Mouse (Mus musculus) kidney, adult 10 weeks (tissue): ENCODE data around the gene 5430419D17Rik. TPM values are rescaled to one million over a fixed set of nuclear protein-coding genes. Genes with fewer than 3 reads are reported as not detected.

Experiments
- polyA plus RNA-seq: library from polyadenylated mRNA; stranded (reverse); fragments of 350-450 nt; fragmentation: Illumina TruSeq; extraction: RNeasy Lipid Tissue Mini Kit (QIAGEN cat#74804); gene quantifications from one replicate; pipeline ENCODE4 v1.2.3, GENCODE M21; 2014; ENCODE audit warnings: low read depth, low replicate concordance

The 5430419D17Rik gene
- polyA plus RNA-seq: not detected

DNA sequence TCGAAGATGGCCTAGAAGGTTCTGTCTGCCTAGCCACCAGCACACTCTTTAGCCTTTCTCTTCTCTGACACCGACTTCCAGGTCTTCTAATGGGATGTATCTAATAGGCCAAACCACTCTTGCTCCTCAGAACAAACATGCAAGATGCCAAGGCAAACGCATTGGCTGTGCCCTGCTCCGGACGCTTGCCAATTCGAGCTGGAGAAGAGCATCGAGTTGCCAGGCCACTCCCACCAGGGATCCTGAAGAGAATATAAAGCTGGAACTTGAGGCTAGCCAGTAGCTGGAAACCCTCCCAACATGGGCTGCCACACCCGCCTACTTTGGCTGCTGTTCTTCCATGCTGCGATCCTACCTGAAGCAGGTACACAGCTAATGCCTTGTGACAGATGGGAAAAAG, at the start of gene 5430419D17Rik:
TSS of gene 5430419D17Rik (plus strand) at position 282 of the 400 bp plus-strand sequence.

DNA sequence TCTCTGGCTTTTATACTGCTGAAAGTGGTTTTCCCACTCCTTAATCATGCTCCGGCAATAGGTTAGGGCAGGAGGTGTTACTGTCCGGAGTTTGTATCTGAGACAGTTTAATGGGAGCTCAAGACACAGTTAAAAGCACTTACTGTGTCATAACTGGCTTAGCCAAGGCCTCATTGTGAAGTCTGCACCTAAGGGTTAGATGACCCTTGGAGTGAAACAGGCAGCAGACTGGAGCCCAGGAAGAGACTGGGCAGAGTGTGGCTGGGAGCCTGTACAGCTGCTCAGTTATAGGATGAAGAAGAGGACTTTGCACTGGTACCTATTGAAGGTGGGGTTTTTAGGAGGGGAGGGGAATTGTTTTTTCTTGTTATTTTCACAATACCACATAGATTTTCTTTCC, 28.0 kb upstream of the 5430419D17Rik start, which contains the start of gene 4933402N03Rik:
TSS of gene 4933402N03Rik (minus strand) at position 101 of the 400 bp plus-strand sequence.

DNA sequence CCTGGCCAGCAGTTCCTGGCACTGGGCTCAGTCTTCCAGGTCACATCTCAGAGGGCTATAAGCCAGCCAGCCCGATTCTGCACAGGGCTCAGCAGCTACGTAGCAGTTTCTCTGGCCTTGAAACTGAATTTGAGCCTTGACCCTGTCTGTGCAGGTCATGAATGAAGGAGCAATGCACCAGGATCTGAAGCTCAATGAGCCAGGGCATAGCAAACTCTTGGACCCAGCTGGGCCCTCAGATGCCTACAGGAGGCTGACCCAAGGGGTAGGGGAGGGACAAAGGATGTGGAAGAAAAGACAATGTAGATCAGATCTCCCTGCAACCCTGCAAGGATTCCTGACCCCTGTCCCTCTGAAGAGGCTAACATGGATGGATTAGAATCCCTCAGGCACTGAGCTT, 148.0 kb downstream of the 5430419D17Rik start, which contains the start of gene Cuzd1:
TSS of gene Cuzd1 (minus strand) at position 101 of the 400 bp plus-strand sequence.

DNA sequence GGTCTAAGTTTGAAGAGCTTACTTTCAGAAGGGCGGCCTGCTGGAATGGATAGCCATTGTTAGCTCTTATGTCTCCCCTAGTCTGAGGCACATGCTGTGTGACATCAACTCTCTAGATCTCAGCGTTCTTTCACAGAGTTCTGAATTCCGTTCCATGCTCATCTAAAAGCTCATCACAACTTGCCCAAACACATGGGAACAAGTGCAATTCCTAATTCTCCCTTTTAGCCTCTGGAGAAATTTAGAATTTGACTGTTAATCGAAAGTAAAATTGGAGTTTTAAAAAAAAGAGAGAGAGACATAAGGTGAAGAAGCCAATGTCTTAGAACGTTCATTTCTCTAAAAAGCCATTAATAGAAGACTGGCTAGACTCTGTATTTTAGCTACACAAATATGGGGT, 155.2 kb downstream of the 5430419D17Rik start, which contains the start of gene Fam24b:
TSS of gene Fam24b (minus strand) at position 101 of the 400 bp plus-strand sequence.

DNA sequence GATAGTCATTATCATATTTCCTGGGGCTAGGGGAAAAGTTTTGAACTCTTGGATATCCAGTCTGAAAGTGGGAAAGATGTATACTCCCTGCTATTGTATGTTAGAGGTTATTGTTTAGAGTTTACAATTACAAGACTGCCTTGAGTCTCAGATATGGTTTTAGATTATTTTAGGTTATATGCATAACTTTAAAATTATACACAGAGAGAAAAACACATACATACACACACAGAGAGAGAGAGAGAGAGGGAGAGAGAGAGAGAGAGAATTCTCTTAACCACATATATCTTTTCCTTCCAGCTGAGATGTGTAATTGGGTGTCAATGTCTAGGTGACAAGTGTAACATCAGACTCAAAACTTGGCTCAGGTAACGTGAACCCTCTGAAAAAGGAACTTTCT, 159.4 kb downstream of the 5430419D17Rik start, which contains the start of gene Fam24a:
TSS of gene Fam24a (plus strand) at position 301 of the 400 bp plus-strand sequence.

Other genes starting within 250 kb of the 5430419D17Rik start
- gene Htra1, start 238.3 kb upstream of the 5430419D17Rik start, polyA plus RNA-seq: 28.8 TPM
- not detected for gene Dmbt1, start 142.3 kb upstream of the 5430419D17Rik start, polyA plus RNA-seq
- gene 4933402N03Rik, start 28.1 kb upstream of the 5430419D17Rik start, polyA plus RNA-seq: not detected
- 0.57 TPM for gene Cuzd1, start 147.9 kb downstream of the 5430419D17Rik start, polyA plus RNA-seq
- not detected for gene Fam24b, start 155.1 kb downstream of the 5430419D17Rik start, polyA plus RNA-seq
- not detected for gene Fam24a, start 159.5 kb downstream of the 5430419D17Rik start, polyA plus RNA-seq
- 3.6 TPM for gene 2310057M21Rik, start 188.4 kb downstream of the 5430419D17Rik start, polyA plus RNA-seq
- gene Pstk, start 196.7 kb downstream of the 5430419D17Rik start, polyA plus RNA-seq: 44.8 TPM
- gene Ikzf5, start 236.1 kb downstream of the 5430419D17Rik start, polyA plus RNA-seq: 23.4 TPM
- gene Acadsb, start 236.2 kb downstream of the 5430419D17Rik start, polyA plus RNA-seq: 659 TPM